Mouse (Mus musculus) left cerebral cortex, adult 2 months (tissue): ENCODE results near the gene Tmem42. TPM values are rescaled to one million over a fixed set of nuclear protein-coding genes. Genes with fewer than 3 reads are reported as not detected.

ENCODE experiments used
- DNase-seq, 2 experiments: peaks; one replicate each; pipeline ENCODE4 v3.0.0; 2021 to 2022; ENCODE audit warnings: low spot score in 2 of 2, mixed read lengths in 1 of 2; ENCODE audit errors: extremely low spot score in 1 of 2
- H3K27ac ChIP-seq: fragments of 200-600 bp; 2 replicates; pipeline ENCODE4 v1.8.1; 2022
- H3K4me3 ChIP-seq: fragments of 200-600 bp; 2 replicates; pipeline ENCODE4 v1.8.1; 2022
- CTCF ChIP-seq: fragments of 200-600 bp; IDR thresholded peaks from 2 replicates; pipeline ENCODE4 v1.8.1; 2022; ENCODE audit warnings: antibody characterized with exemption, mild to moderate bottlenecking, moderate library complexity
- intact Hi-C: fragments of 180-260 bp; cut with DNase I; formaldehyde crosslinking; loops from one replicate; pipeline ENCODE4 v1.15.1; 2025
- long read RNA-seq, 2 experiments: library from polyadenylated mRNA; stranded (forward); transcript quantifications; one replicate each; pipeline ENCODE4 v2.0.0; 2021; ENCODE audit warnings: borderline mapping rate in 2 of 2
- total RNA-seq, 2 experiments: library from RNA; stranded (reverse); gene quantifications; 2 replicates each; pipeline ENCODE4 v1.2.3; 2021

Gene Tmem42
- total RNA-seq: 10 to 100 TPM; 23.5 to 27.1 TPM
- long read RNA-seq, experiment 1, transcript Tmem42-201 (3 exons, 1,041 nt): major isoform, 25 of 29 reads
- long read RNA-seq, experiment 1, partial matches to known transcripts: 1 of 29 reads
- long read RNA-seq, experiment 1, other reads (novel, unspliced or antisense): 3 of 29 reads
- long read RNA-seq, experiment 2, transcript Tmem42-201 (3 exons, 1,041 nt): major isoform, 14 of 15 reads
- long read RNA-seq, experiment 2, partial matches to known transcripts: 0 of 15 reads
- long read RNA-seq, experiment 2, other reads (novel, unspliced or antisense): 1 of 15 reads

DNA sequence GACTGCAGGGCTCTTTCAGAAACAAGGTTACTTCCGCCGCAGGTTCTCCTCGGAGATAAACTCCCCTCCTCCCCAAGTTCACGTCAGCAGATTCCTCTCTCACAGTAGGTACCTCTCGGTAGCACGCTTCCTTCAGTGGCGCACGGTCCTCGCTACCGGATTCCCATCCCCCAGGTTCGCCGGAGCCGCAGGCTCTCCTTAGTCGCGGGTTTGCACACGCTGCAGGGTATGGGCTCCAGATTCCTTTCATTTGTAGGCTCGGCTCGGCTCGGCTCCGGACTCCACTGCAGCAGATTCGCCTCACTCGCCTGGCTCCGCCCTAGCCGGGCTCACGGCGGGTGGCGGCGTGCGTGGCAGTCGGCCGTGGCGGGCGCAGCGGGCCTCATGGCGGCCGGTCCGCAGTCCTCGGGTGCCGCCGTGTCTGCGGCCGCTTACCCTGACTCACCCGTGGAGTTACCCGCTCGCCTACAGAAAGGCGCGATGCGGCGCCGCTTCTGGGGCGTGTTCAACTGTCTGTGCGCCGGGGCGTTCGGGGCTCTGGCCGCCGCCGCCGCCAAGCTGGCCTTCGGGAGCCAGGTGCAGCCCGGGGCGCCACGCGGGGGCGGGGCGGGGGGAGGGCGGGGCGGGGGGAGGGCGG, at the start of gene Tmem42:
Gene Tmem42 (plus strand): TSS at position 332 of the 637 bp plus-strand sequence.
- Histone ChIP-seq H3K27ac (peak within 1 kb of the TSS; percentile 95), H3K4me3 (peak within 1 kb of the TSS; percentile 94)
- no peak for TF ChIP-seq CTCF
- DNase-seq: peak; percentile 85 to 86
- intact Hi-C loops: loop anchor here (1.0 kb wide), 1 partner anchor 71 kb away; the partner anchor contains the start of gene 1110059G10Rik

DNA sequence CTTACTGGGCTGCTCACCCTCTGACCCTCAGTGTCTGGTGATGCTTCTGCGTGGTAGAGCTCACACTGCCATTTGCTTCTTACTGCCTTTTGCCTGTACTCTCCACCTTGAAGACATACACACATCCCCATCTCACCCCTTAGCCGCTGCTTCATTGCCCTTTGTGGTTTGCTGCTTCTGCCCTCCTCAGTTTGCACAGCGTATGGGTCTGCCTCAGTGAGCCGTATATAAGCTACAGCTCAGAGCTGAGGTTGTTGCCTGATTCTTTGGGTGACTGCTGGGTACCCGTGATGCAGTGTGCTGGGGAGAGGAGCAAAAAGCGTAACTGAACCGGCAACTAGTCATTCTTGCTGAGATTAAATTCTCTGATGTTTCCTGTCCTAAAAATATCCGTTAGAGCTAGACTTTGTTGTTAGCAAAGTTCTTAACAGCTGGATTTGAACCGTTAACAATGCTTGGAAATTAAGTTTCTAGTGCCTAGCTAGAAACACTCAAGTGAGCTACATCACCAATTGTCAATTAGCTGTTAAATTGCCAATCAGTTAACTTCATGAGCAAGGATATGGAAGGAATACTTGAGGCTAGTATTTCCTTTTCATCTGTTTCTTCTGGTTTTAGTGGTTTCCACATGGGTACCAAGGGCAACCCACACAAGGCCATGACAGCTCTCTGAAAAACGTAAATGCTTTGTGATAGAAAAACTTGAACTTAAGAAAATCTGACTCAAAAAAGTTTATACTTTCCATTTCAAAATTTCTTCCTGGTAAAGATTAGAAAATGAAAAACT, 22.5 kb upstream of the Tmem42 start:
- no peak for DNase-seq
- Histone ChIP-seq H3K27ac (no peak overlapping the region), H3K4me3 (no peak overlapping the region)
- intact Hi-C loops: no loop called here
- no peak for TF ChIP-seq CTCF

DNA sequence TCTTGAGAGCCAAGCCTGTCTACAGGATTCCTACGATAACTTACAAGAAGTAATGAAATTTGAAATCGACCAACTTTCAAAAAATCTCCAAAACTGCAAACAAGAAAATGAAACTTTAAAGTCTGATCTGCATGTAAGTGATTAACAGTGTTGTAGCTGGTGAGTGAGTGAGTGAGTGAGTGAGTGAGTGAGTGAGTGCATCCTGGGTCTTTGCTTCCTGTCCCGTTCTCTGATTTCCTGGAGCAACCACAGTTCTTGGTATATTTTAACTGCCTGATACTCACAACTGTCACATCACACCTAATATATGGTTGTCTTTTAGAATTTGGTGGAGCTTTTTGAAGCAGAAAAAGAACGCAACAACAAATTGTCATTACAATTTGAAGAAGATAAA, 21.9 kb upstream of the Tmem42 start:
- DNase-seq: no peak
- no peak for TF ChIP-seq CTCF
- no peak overlapping the region for H3K4me3 ChIP-seq
- no peak overlapping the region for H3K27ac ChIP-seq
- intact Hi-C loops: no loop called here

DNA sequence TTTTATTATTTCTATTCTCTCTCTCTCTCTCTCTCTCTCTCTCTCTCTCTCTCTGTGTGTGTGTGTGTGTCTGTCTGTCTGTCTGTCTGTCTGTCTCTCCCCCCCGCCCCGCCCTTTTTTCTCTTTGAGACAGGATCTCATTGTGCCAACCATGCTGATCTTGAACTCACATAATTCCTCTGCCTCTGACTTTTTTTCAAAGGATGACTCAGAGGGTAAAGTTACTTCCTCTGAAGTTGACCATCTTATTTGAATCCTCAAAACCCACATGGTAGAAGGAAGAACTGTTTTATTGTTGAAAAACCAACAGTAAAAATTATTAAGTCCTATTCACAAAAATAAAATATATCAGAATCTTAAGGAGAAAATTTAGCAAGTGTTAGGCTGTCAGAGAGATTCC, 16.4 kb upstream of the Tmem42 start:
- H3K27ac ChIP-seq: no peak overlapping the region
- intact Hi-C loops: no loop called here

DNA sequence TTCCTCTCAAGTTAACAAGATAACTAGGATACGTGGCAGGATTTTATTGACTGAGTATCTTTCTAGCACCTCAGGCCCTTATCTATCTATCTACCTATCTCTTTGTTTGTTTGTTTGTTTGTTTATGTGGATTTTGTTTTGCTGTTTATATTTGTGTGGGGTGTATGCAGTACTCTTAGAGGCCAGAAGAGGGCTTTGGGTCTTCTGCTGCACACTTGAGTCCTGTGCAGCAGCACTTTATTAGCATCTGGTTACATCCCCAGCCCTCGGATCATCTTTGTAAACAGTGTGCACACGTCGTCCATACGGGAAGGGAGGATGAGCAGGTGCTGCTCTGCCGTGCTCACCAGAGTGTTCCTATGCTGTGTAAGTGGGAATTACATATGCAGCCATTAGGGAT, 15.1 kb upstream of the Tmem42 start:
- Histone ChIP-seq H3K4me3 (no peak overlapping the region), H3K27ac (no peak overlapping the region)
- intact Hi-C loops: no loop called here
- no peak for DNase-seq
- peak; percentile 41 for TF ChIP-seq CTCF

More for the DNA sequence above, 16.4 kb upstream of the Tmem42 start:
- TF ChIP-seq CTCF: no peak
- H3K4me3 ChIP-seq: no peak overlapping the region
- no peak for DNase-seq

DNA sequence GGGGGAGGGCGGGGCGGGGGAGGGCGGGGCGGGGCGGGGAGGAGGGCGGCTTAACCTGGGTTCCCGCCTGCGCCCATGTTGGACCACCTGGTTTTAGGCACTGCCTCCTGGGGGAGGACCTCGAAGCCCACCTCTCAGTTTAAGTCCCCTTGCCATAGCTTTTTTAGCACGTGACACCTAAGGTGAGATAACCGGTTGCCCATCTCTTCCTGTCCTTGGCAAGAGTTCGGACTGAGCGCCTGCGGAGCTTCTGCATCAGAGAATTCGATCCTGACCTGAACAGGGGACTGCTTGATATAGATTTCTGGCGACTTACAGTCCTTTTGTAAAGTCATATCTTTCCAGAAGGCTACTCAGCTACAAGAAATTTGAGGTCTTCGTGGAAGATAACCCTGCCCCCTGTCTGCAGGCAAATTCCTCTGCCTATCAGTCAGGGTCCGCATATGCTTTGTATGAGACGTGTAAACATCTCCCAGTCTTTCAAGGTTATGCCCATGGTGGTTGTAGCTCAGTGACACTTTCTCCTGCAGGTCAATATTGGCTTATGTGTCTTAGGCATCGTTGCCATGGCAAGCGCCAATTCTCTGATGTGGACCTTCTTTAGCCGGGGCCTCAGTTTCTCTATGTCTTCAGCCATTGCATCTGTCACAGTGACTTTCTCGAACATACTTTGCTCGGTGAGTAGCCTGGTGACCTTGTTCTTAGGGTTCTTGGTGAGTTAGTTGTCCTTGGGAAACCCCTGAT, 682 bp downstream of the Tmem42 start:
- Histone ChIP-seq H3K4me3 (peak overlapping the region; percentile 94), H3K27ac (no peak overlapping the region)
- intact Hi-C loops: loop anchor here (1.0 to 2.0 kb wide), 2 partner anchors 72 to 91 kb away; partner anchors contain the start of genes 1110059G10Rik, Exosc7 and Zdhhc3
- no peak; the same call in 1 of the 2 replicates for TF ChIP-seq CTCF
- DNase-seq: peak; percentile 14 to 19

DNA sequence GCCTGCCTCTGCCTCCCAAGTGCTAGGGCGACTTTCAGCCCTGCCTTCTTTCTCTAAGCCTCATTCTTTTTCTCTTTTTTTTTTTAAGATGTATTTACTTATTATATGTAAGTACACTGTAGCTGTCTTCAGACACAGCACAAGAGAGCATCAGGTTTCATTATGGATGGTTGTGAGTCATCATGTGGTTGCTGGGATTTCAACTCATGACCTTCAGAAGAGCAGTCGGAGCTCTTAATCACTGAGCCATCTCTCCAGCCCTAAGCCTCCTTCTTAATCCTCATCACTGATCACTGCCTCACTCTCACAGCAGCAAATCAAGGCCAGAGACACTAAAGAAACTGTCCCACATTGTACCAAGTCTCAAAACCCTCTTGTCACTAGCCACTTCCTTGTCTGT, 3.1 kb downstream of the Tmem42 start:
- Histone ChIP-seq H3K27ac (no peak overlapping the region), H3K4me3 (no peak overlapping the region)
- intact Hi-C loops: no loop called here
- no peak for DNase-seq
- TF ChIP-seq CTCF: no peak

DNA sequence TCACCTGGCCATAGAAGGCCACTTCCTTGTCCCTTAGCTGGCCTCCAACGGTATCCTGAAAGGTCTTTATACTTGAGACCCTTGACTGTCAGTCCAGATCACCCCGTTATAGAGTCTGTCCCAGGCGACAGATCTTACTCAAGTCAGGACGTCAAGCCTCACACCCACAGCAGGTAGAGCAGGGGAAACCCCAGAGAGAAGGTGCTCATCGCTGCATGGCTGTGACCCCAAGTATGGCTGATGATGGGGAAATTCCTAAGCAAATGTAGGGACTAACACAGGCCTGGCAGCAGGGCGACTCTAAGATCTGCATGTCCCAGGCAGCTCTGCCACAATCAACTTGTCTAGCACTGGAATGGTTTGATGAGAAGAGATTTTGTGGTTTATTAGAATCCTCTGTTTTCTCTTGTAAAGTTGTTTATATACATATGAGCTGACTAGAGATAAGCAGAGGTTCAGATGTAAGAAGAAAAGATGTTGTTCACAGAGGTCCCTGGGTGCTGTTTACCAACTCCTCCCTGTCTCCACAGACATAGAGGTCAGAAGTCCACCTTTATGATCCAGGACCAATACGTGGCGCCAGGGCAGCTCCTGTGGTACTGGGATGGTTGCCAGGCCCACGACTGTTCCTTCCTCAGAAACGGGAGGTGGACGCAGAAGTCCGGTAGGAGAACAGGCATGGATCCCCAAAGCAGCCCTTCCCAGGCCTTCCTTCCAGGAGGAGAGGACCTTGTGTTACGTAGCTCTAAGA, 10.5 kb downstream of the Tmem42 start:
- intact Hi-C loops: no loop called here
- H3K27ac ChIP-seq: no peak overlapping the region
- TF ChIP-seq CTCF: no peak

DNA sequence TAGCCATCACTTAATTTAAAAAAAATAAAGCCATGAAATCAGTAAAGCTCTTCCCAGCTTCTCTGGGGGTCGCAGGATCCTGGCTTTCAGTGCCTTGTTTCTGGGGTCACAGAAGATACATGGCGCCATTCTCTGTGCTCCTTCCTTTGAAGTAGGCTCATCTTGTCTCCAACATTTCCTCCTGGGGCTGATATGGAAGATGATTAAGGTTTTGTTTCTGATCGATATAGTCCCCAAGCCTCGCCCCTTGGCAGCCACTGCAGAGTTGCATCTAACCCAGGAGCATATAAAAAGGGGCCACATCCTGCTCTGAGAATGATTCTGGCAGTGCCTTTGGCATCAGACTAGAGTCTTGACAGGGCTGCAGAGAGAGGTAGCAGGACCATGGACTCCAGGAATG, 13.3 kb downstream of the Tmem42 start, which contains the start of gene Tgm4:
Gene Tgm4 (plus strand): TSS at position 301 of the 400 bp plus-strand sequence.
- Histone ChIP-seq H3K4me3 (no peak within 1 kb of the TSS), H3K27ac (no peak within 1 kb of the TSS)
- intact Hi-C loops: no loop called here
- DNase-seq: no peak
- no peak for TF ChIP-seq CTCF

More for the DNA sequence above, 10.5 kb downstream of the Tmem42 start:
- no peak overlapping the region for H3K4me3 ChIP-seq
- DNase-seq: no peak

DNA sequence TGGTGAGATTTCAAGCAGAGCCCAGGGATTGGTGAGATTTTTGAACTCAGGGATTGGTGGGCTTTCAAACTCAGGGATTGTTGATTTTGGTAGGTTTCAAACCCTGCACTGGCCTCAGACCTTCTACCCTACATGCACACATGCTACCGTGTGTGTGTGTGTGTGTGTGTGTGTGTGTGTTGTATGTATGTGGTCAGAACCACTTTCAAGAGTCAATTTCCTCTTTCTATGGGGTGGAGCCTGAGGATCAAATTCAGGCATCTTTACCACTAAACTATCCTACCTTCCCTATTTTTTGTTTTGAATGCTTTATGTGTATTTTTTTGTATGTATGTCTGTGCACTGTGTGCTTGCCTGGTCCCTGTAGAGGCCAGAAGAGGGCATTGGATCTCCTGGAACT, 26.5 kb downstream of the Tmem42 start:
- intact Hi-C loops: no loop called here

More for the DNA sequence above, 26.5 kb downstream of the Tmem42 start:
- DNase-seq: no peak
- Histone ChIP-seq H3K27ac (no peak overlapping the region), H3K4me3 (no peak overlapping the region)
- TF ChIP-seq CTCF: no peak
